In genomic region chr4:150151045-150151444, GRCm38 (mm10) we compare ENCODE assay signal across 26 mouse cellular contexts. TPM values are rescaled to one million over a fixed set of nuclear protein-coding genes. Genes with fewer than 3 reads are reported as not detected.
DNase-seq lines count a peak whose midpoint lies in the region; ATAC-seq and TF ChIP-seq lines count a peak whose summit lies in the region.
"Had no signal": no experiment of that assay in that cellular context is flagged by ENCODE, and none has a peak within 500 bp of the region (broad histone marks: within the 10 kb centered on the region; RNA-seq: fewer than 3 reads in every experiment).

No protein-coding gene starts in this region.

- H3K27me3 ChIP-seq in heart, adult 2 months (ENCODE audit: control insufficient read depth, insufficient read depth, low read length) = peaks cover 1% of the 10 kb centered on the region; the same call in 1 of the 2 replicates
- no peaks in the 10 kb centered on the region for H3K27me3 ChIP-seq in lung, embryonic 14.5 days (ENCODE audit: insufficient read depth, low read length)
- H3K27me3 ChIP-seq in ES-Bruce4 (ENCODE audit: control insufficient read depth, insufficient read depth, low read length, poor library complexity, severe bottlenecking) = no peaks in the 10 kb centered on the region
- H3K27me3 ChIP-seq: embryonic facial prominence, embryonic 12.5 days; heart, embryonic 15.5 days had no signal

- TF ChIP-seq POLR2A in heart, adult 2 months (IDR thresholded peaks at IDR 0.05; ENCODE audit: insufficient read depth, low read depth, low read length) = no peak
- no peak for TF ChIP-seq POLR2A in ES-Bruce4 (IDR thresholded peaks at IDR 0.05; ENCODE audit: insufficient read depth, low read length)

- no peak overlapping the region for H3K4me2 ChIP-seq in lung, embryonic 14.5 days
- H3K4me2 ChIP-seq: embryonic facial prominence, embryonic 12.5 days; heart, embryonic 15.5 days had no signal

- H3K9ac ChIP-seq in heart, adult 2 months (ENCODE audit: low read depth, low read length) = no peak overlapping the region
- no peak overlapping the region for H3K9ac ChIP-seq in lung, embryonic 14.5 days
- no peak overlapping the region for H3K9ac ChIP-seq in ES-Bruce4 (ENCODE audit: low read depth, poor library complexity, severe bottlenecking)
- H3K9ac ChIP-seq: embryonic facial prominence, embryonic 12.5 days; heart, embryonic 15.5 days had no signal

- no peaks in the 10 kb centered on the region for H3K36me3 ChIP-seq in heart, adult 2 months (ENCODE audit: control insufficient read depth, insufficient read depth, low read length)
- no peaks in the 10 kb centered on the region for H3K36me3 ChIP-seq in lung, embryonic 14.5 days (ENCODE audit: insufficient read depth)
- H3K36me3 ChIP-seq in ES-Bruce4 (ENCODE audit: control insufficient read depth, insufficient read depth, low read length, poor library complexity, severe bottlenecking) = no peaks in the 10 kb centered on the region
- H3K36me3 ChIP-seq: embryonic facial prominence, embryonic 12.5 days; heart, embryonic 15.5 days; hindbrain, embryonic 10.5 days had no signal

- no peak for ATAC-seq in lung, embryonic 14.5 days (ENCODE audit: insufficient read depth)
- ATAC-seq in erythroblast, adult 5-6 weeks (replicated peaks; ENCODE audit: low FRiP score, poor library complexity, severe bottlenecking) = 0 out of 2 replicates have a peak, but pooled peaks have one; percentile 23
- ATAC-seq: activated CD4-positive, CD25-positive, alpha-beta regulatory T cell, adult 4 months; forebrain, embryonic 16.5 days; inflammation-experienced regulatory T-cells, adult 6 months; midbrain, embryonic 16.5 days had no signal

- H3K27ac ChIP-seq in heart, adult 2 months = no peak overlapping the region
- H3K27ac ChIP-seq in lung, embryonic 14.5 days (ENCODE audit: low read depth) = no peak overlapping the region
- no peak overlapping the region for H3K27ac ChIP-seq in ES-Bruce4 (ENCODE audit: insufficient read depth, low read length)
- H3K27ac ChIP-seq: embryonic facial prominence, embryonic 12.5 days; heart, embryonic 15.5 days; hindbrain, embryonic 10.5 days had no signal

- no peak overlapping the region for H3K4me3 ChIP-seq in heart, adult 2 months
- no peak overlapping the region for H3K4me3 ChIP-seq in lung, embryonic 14.5 days (ENCODE audit: low read depth, low read length)
- no peak overlapping the region for H3K4me3 ChIP-seq in ES-Bruce4 (ENCODE audit: low read depth, low read length)
- H3K4me3 ChIP-seq: embryonic facial prominence, embryonic 12.5 days; heart, embryonic 15.5 days; hindbrain, embryonic 10.5 days; megakaryocyte, embryonic 14.5 days had no signal

- intact Hi-C loops in heart, adult 2 months (cut with DNase I) = no loop called here

- 78% methylated on average over 7 of the region's 7 CpGs for WGBS in heart, adult 2 months
- WGBS in lung, embryonic 14.5 days = 70% methylated on average over 7 of the region's 7 CpGs

- peaks cover 1% of the 10 kb centered on the region; the same call in 1 of the 2 replicates for H3K4me1 ChIP-seq in heart, adult 2 months (ENCODE audit: control insufficient read depth, insufficient read depth, low read length)
- no peaks in the 10 kb centered on the region for H3K4me1 ChIP-seq in lung, embryonic 14.5 days (ENCODE audit: insufficient read depth)
- H3K4me1 ChIP-seq in ES-Bruce4 (ENCODE audit: control insufficient read depth, insufficient read depth, low read length) = peaks cover 2% of the 10 kb centered on the region
- H3K4me1 ChIP-seq: embryonic facial prominence, embryonic 12.5 days had no signal

- DNase-seq in heart, adult 2 months = no peak
- no peak for DNase-seq in heart, adult 9 months (ENCODE audit: low spot score in 2 of 2)
- no peak for DNase-seq in lung, embryonic 14.5 days
- DNase-seq in lung, postnatal 10 days = no peak
- DNase-seq in ovary, postnatal 10 days (ENCODE audit: low spot score) = no peak
- no peak for DNase-seq in urinary bladder, postnatal 10 days (ENCODE audit: low spot score)
- DNase-seq: cerebellum, adult 9-10 months had no signal

- H3K9me3 ChIP-seq in lung, embryonic 14.5 days (ENCODE audit: low read depth, low read length) = no peaks in the 10 kb centered on the region
- H3K9me3 ChIP-seq in ES-Bruce4 (replicated peaks; ENCODE audit: control insufficient read depth, insufficient read depth, low read length, poor library complexity, severe bottlenecking) = no peaks in the 10 kb centered on the region
- H3K9me3 ChIP-seq: embryonic facial prominence, embryonic 12.5 days; heart, embryonic 15.5 days; hindbrain, embryonic 10.5 days had no signal

- peak; percentile 11 for TF ChIP-seq CTCF in heart, adult 2 months (IDR thresholded peaks at IDR 0.05)
- TF ChIP-seq CTCF in lung, embryonic 14.5 days (IDR thresholded peaks at IDR 0.05; ENCODE audit: low read depth) = 0 out of 2 replicates have a peak, but pooled peaks have one; percentile 33
- TF ChIP-seq CTCF in ES-Bruce4 (IDR thresholded peaks at IDR 0.05; ENCODE audit: low read depth, low read length) = peak; percentile 33

- H3K79me2 ChIP-seq in heart, adult 2 months (replicated peaks; ENCODE audit: control insufficient read depth, insufficient read depth, low read length) = no peaks in the 10 kb centered on the region

- TF ChIP-seq EP300 in heart, adult 2 months (IDR thresholded peaks at IDR 0.05; ENCODE audit: insufficient read depth, low read depth, low read length) = no peak
- no peak for TF ChIP-seq EP300 in ES-Bruce4 (IDR thresholded peaks at IDR 0.05; ENCODE audit: insufficient read depth, low read depth, low read length)

RNA-seq across cellular contexts. Expression of gene Slc2a7, which starts 2.3 kb away (rescaled TPM):
- total RNA-seq in heart, adult 2 months (2021) = not detected
- polyA plus RNA-seq in heart, adult 2 months (2012; rRNA removed) = not detected in 2 replicates
- not detected in 2 replicates for polyA plus RNA-seq in lung, embryonic 14.5 days (2014; fragmentation: Nextera tagmentation; extraction: Ambion mirVana)
- not detected in 2 replicates for polyA plus RNA-seq in ES-Bruce4 (2011; ENCODE audit: insufficient read depth, insufficient read length, low read depth, missing spikeins)
- total RNA-seq in erythroblast, adult 5-6 weeks (2015; ENCODE audit: low replicate concordance) = not detected in 2 replicates
- total RNA-seq in erythroblast, adult 5-6 weeks (2017; ENCODE audit: low replicate concordance) = not detected in 2 replicates
- total RNA-seq: adrenal gland, postnatal 4 days; granulocyte monocyte progenitor cell, adult 5-6 weeks; left cerebral cortex, postnatal 10 days had no signal
- polyA plus RNA-seq: activated CD4-positive, CD25-positive, alpha-beta regulatory T cell, adult 4 months; C2C12; cortical plate, adult 2 months; embryonic facial prominence, embryonic 12.5 days; forebrain, embryonic 16.5 days; heart, embryonic 15.5 days; hindbrain, embryonic 10.5 days; inflammation-experienced regulatory T-cells, adult 6 months; kidney, embryonic 16.5 days; limb, embryonic 14.5 days; lung, embryonic 16.5 days; midbrain, embryonic 16.5 days; urinary bladder, adult 2 months had no signal

RNA-seq across cellular contexts. Expression of gene Slc2a5, which starts 32.0 kb away (rescaled TPM):
- total RNA-seq in heart, adult 2 months (2021) = under 1 TPM in 1 of 2 experiments, not detected in 1; 0.09 TPM
- polyA plus RNA-seq in heart, adult 2 months (2012; rRNA removed) = 1.4 and 1.8 TPM in 2 replicates
- polyA plus RNA-seq in lung, embryonic 14.5 days (2014; fragmentation: Nextera tagmentation; extraction: Ambion mirVana) = 0.60 and 0.70 TPM in 2 replicates
- polyA plus RNA-seq in ES-Bruce4 (2011; ENCODE audit: insufficient read depth, insufficient read length, low read depth, missing spikeins) = 2.2 TPM in 2 replicates
- not detected in 2 replicates for total RNA-seq in erythroblast, adult 5-6 weeks (2015; ENCODE audit: low replicate concordance)
- not detected in 2 replicates for total RNA-seq in erythroblast, adult 5-6 weeks (2017; ENCODE audit: low replicate concordance)
- total RNA-seq: granulocyte monocyte progenitor cell, adult 5-6 weeks had no signal
- polyA plus RNA-seq: activated CD4-positive, CD25-positive, alpha-beta regulatory T cell, adult 4 months; C2C12; inflammation-experienced regulatory T-cells, adult 6 months had no signal

RNA-seq across cellular contexts. Expression of gene Car6, which starts 50.1 kb away (rescaled TPM):
- total RNA-seq in heart, adult 2 months (2021) = not detected
- polyA plus RNA-seq in heart, adult 2 months (2012; rRNA removed) = not detected in 2 replicates
- polyA plus RNA-seq in lung, embryonic 14.5 days (2014; fragmentation: Nextera tagmentation; extraction: Ambion mirVana) = not detected in 2 replicates
- polyA plus RNA-seq in ES-Bruce4 (2011; ENCODE audit: insufficient read depth, insufficient read length, low read depth, missing spikeins) = not detected in 2 replicates
- total RNA-seq in erythroblast, adult 5-6 weeks (2015; ENCODE audit: low replicate concordance) = not detected in 2 replicates
- total RNA-seq in erythroblast, adult 5-6 weeks (2017; ENCODE audit: low replicate concordance) = not detected in 2 replicates
- total RNA-seq: adrenal gland, postnatal 4 days; granulocyte monocyte progenitor cell, adult 5-6 weeks; left cerebral cortex, postnatal 10 days had no signal
- polyA plus RNA-seq: activated CD4-positive, CD25-positive, alpha-beta regulatory T cell, adult 4 months; cortical plate, adult 2 months; forebrain, embryonic 16.5 days; heart, embryonic 15.5 days; inflammation-experienced regulatory T-cells, adult 6 months; lung, embryonic 16.5 days; midbrain, embryonic 16.5 days; urinary bladder, adult 2 months had no signal
